Mouse (Mus musculus) MEL (cell line): ENCODE measurements at regions not wholly inside any gene's neighbourhood (a gene's known extent, or its start where the extent isn't known, plus 50 kb on each side); places are given as distances from the start of the nearest gene placed in this dataset.

Source experiments
- DNase-seq: peaks from one replicate; pipeline ENCODE4 v3.0.0; 2011; ENCODE audit warnings: low read depth, low spot score
- H3K27ac ChIP-seq: 2 replicates; pipeline ENCODE4 v1.5.1; 2012; ENCODE audit warnings: low read depth, mild to moderate bottlenecking, control low read depth, low read length, moderate library complexity; ENCODE audit not compliant: control insufficient read depth
- H3K27me3 ChIP-seq, 2 experiments: fragments of 150-350 bp in 1 of 2; sonication (generic) in 1 of 2; 2 replicates each; pipeline ENCODE4 v1.6.1; 2012; ENCODE audit warnings: low read length in 2 of 2, mild to moderate bottlenecking in 2 of 2, improper control_type of control experiment in 1 of 2, moderate library complexity in 1 of 2; ENCODE audit not compliant: insufficient read depth in 2 of 2, control insufficient read depth in 1 of 2
- H3K36me3 ChIP-seq, 2 experiments: 2 replicates each; pipeline ENCODE4 v1.6.1; 2012 to 2014; ENCODE audit warnings: low read length in 2 of 2, improper control_type of control experiment in 1 of 2, inconsistent platforms in 1 of 2, mild to moderate bottlenecking in 1 of 2; ENCODE audit not compliant: insufficient read depth in 2 of 2, control insufficient read depth in 1 of 2
- H3K4me1 ChIP-seq, 2 experiments: fragments of 150-350 bp in 1 of 2; sonication (generic) in 1 of 2; 2 replicates each; pipeline ENCODE4 v1.6.1; 2012; ENCODE audit warnings: low read length in 2 of 2, improper control_type of control experiment in 1 of 2, mild to moderate bottlenecking in 1 of 2; ENCODE audit not compliant: insufficient read depth in 2 of 2, control insufficient read depth in 1 of 2
- H3K4me3 ChIP-seq, 2 experiments: fragments of 150-350 bp in 1 of 2; sonication (generic) in 1 of 2; 2 replicates each; pipeline ENCODE4 v1.5.1; 2012; ENCODE audit warnings: low read depth in 2 of 2, low read length in 2 of 2, mild to moderate bottlenecking in 2 of 2, moderate library complexity in 2 of 2, control low read depth in 1 of 2, improper control_type of control experiment in 1 of 2; ENCODE audit not compliant: control insufficient read depth in 1 of 2, insufficient read depth in 1 of 2
- H3K79me2 ChIP-seq: 2 replicates; pipeline ENCODE4 v1.6.1; 2012; ENCODE audit warnings: mild to moderate bottlenecking, low read length, moderate library complexity; ENCODE audit not compliant: control insufficient read depth, poor library complexity, insufficient read depth
- H3K9ac ChIP-seq: 2 replicates; pipeline ENCODE4 v1.6.1; 2012; ENCODE audit warnings: low read depth, mild to moderate bottlenecking, control low read depth, low read length, moderate library complexity; ENCODE audit not compliant: control insufficient read depth, poor library complexity, severe bottlenecking
- H3K9me3 ChIP-seq: fragments of 150-350 bp; sonication (generic); replicated peaks from 2 replicates; pipeline ENCODE4 v1.6.1; 2012; ENCODE audit warnings: mild to moderate bottlenecking, low read length, improper control_type of control experiment, moderate library complexity; ENCODE audit not compliant: insufficient read depth
- CHD2 ChIP-seq: IDR thresholded peaks from 2 replicates; pipeline ENCODE4 v1.6.1; 2011; ENCODE audit warnings: low read length, improper control_type of control experiment
- CTCF ChIP-seq, 3 experiments: IDR thresholded peaks in 2 of 3; conservative IDR thresholded peaks in 1 of 3; 2 replicates each; pipeline ENCODE4 v1.5.1; 2011 to 2012; ENCODE audit warnings: low read length in 3 of 3, low read depth in 2 of 3, mild to moderate bottlenecking in 2 of 3, improper control_type of control experiment in 1 of 3, inconsistent platforms in 1 of 3, mixed read lengths in 1 of 3, moderate library complexity in 1 of 3; ENCODE audit not compliant: control insufficient read depth in 1 of 3, insufficient read depth in 1 of 3, poor library complexity in 1 of 3, severe bottlenecking in 1 of 3
- E2F4 ChIP-seq: IDR thresholded peaks from 2 replicates; pipeline ENCODE4 v1.6.1; 2011; ENCODE audit warnings: low read depth, low read length, improper control_type of control experiment, borderline replicate concordance
- ELF1 ChIP-seq: IDR thresholded peaks from 2 replicates; pipeline ENCODE4 v1.6.1; 2014; ENCODE audit warnings: low read depth, mild to moderate bottlenecking, inconsistent platforms, low read length, improper control_type of control experiment, moderate library complexity
- EP300 ChIP-seq, 2 experiments: IDR thresholded peaks; 2 replicates each; pipeline ENCODE4 v1.6.1; 2011; ENCODE audit warnings: improper control_type of control experiment in 2 of 2, low read length in 2 of 2, low read depth in 1 of 2, mild to moderate bottlenecking in 1 of 2
- ETS1 ChIP-seq: IDR thresholded peaks from 2 replicates; pipeline ENCODE4 v1.6.1; 2012; ENCODE audit warnings: low read depth, mild to moderate bottlenecking, inconsistent platforms, low read length, improper control_type of control experiment, moderate library complexity
- GABPA ChIP-seq: IDR thresholded peaks from 2 replicates; pipeline ENCODE4 v1.6.1; 2012; ENCODE audit warnings: low read depth, mild to moderate bottlenecking, inconsistent platforms, low read length, improper control_type of control experiment, moderate library complexity
- GATA1 ChIP-seq: IDR thresholded peaks from 2 replicates; pipeline ENCODE4 v1.6.1; 2011; ENCODE audit warnings: low read depth, low read length, improper control_type of control experiment
- HCFC1 ChIP-seq: IDR thresholded peaks from 2 replicates; pipeline ENCODE4 v1.6.1; 2012; ENCODE audit warnings: low read depth, mild to moderate bottlenecking, inconsistent platforms, low read length, improper control_type of control experiment, moderate library complexity
- KAT2A ChIP-seq: conservative IDR thresholded peaks from 2 replicates; pipeline ENCODE4 v1.6.1; 2012; ENCODE audit warnings: low read depth, low read length, improper control_type of control experiment, inconsistent platforms
- MAFK ChIP-seq: IDR thresholded peaks from 2 replicates; pipeline ENCODE4 v1.6.1; 2011; ENCODE audit warnings: low read depth, mild to moderate bottlenecking, low read length, improper control_type of control experiment, borderline replicate concordance
- MAX ChIP-seq: IDR thresholded peaks from 2 replicates; pipeline ENCODE4 v1.6.1; 2011; ENCODE audit warnings: low read length, improper control_type of control experiment
- MAZ ChIP-seq: IDR thresholded peaks from 2 replicates; pipeline ENCODE4 v1.6.1; 2012; ENCODE audit warnings: low read depth, mild to moderate bottlenecking, inconsistent platforms, low read length, improper control_type of control experiment
- MEF2A ChIP-seq: IDR thresholded peaks from 2 replicates; pipeline ENCODE4 v1.6.1; 2014; ENCODE audit warnings: low read depth, mild to moderate bottlenecking, inconsistent platforms, low read length, improper control_type of control experiment; ENCODE audit not compliant: poor library complexity, insufficient replicate concordance, severe bottlenecking; ENCODE audit errors: extremely low read depth
- MXI1 ChIP-seq: IDR thresholded peaks from 2 replicates; pipeline ENCODE4 v1.6.1; 2011; ENCODE audit warnings: mild to moderate bottlenecking, low read depth, low read length, improper control_type of control experiment
- MYB ChIP-seq: IDR thresholded peaks from 2 replicates; pipeline ENCODE4 v1.6.1; 2011; ENCODE audit warnings: mild to moderate bottlenecking, low read depth, low read length, improper control_type of control experiment
- MYC ChIP-seq: IDR thresholded peaks from 2 replicates; pipeline ENCODE4 v1.6.1; 2011; ENCODE audit warnings: low read depth, mild to moderate bottlenecking, low read length, improper control_type of control experiment, moderate library complexity
- NELFE ChIP-seq: IDR thresholded peaks from 2 replicates; pipeline ENCODE4 v1.6.1; 2011; ENCODE audit warnings: low read depth, low read length, improper control_type of control experiment
- NRF1 ChIP-seq: IDR thresholded peaks from 2 replicates; pipeline ENCODE4 v1.6.1; 2014; ENCODE audit warnings: low read depth, mild to moderate bottlenecking, inconsistent platforms, low read length, improper control_type of control experiment, moderate library complexity; ENCODE audit not compliant: poor library complexity, insufficient read depth, severe bottlenecking
- POLR2A ChIP-seq, 2 experiments: IDR thresholded peaks; 2 replicates each; pipeline ENCODE4 v1.6.1; 2011 to 2012; ENCODE audit warnings: low read length in 2 of 2, mild to moderate bottlenecking in 2 of 2, control low read depth in 1 of 2, improper control_type of control experiment in 1 of 2, low read depth in 1 of 2, moderate library complexity in 1 of 2; ENCODE audit not compliant: control insufficient read depth in 1 of 2, insufficient read depth in 1 of 2, poor library complexity in 1 of 2
- POLR2AphosphoS5 ChIP-seq: IDR thresholded peaks from 2 replicates; pipeline ENCODE4 v1.6.1; 2012; ENCODE audit warnings: low read depth, borderline replicate concordance, mild to moderate bottlenecking, inconsistent platforms, low read length, moderate library complexity, mixed read lengths
- RAD21 ChIP-seq: IDR thresholded peaks from 2 replicates; pipeline ENCODE4 v1.6.1; 2011; ENCODE audit warnings: mild to moderate bottlenecking, low read depth, low read length, improper control_type of control experiment
- SIN3A ChIP-seq: IDR thresholded peaks from 2 replicates; pipeline ENCODE4 v1.6.1; 2012; ENCODE audit warnings: low read length, improper control_type of control experiment, inconsistent platforms
- TAL1 ChIP-seq: IDR thresholded peaks from 2 replicates; pipeline ENCODE4 v1.6.1; 2012; ENCODE audit warnings: mild to moderate bottlenecking, inconsistent platforms, low read length, moderate library complexity, mixed read lengths
- TBP ChIP-seq: IDR thresholded peaks from 2 replicates; pipeline ENCODE4 v1.8.0; 2011; ENCODE audit warnings: low read depth, low read length, improper control_type of control experiment
- TCF12 ChIP-seq: IDR thresholded peaks from 2 replicates; pipeline ENCODE4 v1.6.1; 2014; ENCODE audit warnings: low read depth, mild to moderate bottlenecking, inconsistent platforms, low read length, improper control_type of control experiment, moderate library complexity
- USF1 ChIP-seq: IDR thresholded peaks from 2 replicates; pipeline ENCODE4 v1.6.1; 2014; ENCODE audit warnings: low read depth, mild to moderate bottlenecking, inconsistent platforms, low read length, improper control_type of control experiment, moderate library complexity
- ZKSCAN1 ChIP-seq: IDR thresholded peaks from 2 replicates; pipeline ENCODE4 v1.6.1; 2012; ENCODE audit warnings: low read depth, mild to moderate bottlenecking, inconsistent platforms, low read length, improper control_type of control experiment, moderate library complexity
- ZMIZ1 ChIP-seq: IDR thresholded peaks from 2 replicates; pipeline ENCODE4 v1.6.1; 2012; ENCODE audit warnings: low read depth, mild to moderate bottlenecking, inconsistent platforms, low read length, improper control_type of control experiment, moderate library complexity
- ZNF384 ChIP-seq: IDR thresholded peaks from 2 replicates; pipeline ENCODE4 v1.6.1; 2012; ENCODE audit warnings: low read depth, mild to moderate bottlenecking, inconsistent platforms, low read length, improper control_type of control experiment

GRCm38 (mm10) chr5:91814956-91815355 lies 147.9 kb downstream of the Rchy1 start:
- peaks cover 0 to 32% of the 10 kb centered on the region in 2 experiments; a peak in 2 of 4 replicates for H3K36me3 ChIP-seq
- TF ChIP-seq MAZ (0 out of 2 replicates have a peak, but pooled peaks have one; percentile 29), POLR2A (IDR thresholded peaks at IDR 0.05; ENCODE audit: control insufficient read depth in 1 of 2, insufficient read depth in 1 of 2, low read depth in 1 of 2, low read length in 2 of 2, poor library complexity in 1 of 2) (peak in 1 of 2 experiments; percentile 12; a peak in 1 of 4 replicates), ZKSCAN1 (no peak), NELFE (0 out of 2 replicates have a peak, but pooled peaks have one; percentile 5)
- no peak for DNase-seq
- H3K9me3 ChIP-seq = no peaks in the 10 kb centered on the region
- H3K27me3 ChIP-seq = no peaks in the 10 kb centered on the region
- H3K4me1 ChIP-seq = peaks cover 10 to 19% of the 10 kb centered on the region in 2 experiments
- H3K27ac ChIP-seq = peak overlapping the region; percentile 100
- peaks cover 7% of the 10 kb centered on the region for H3K79me2 ChIP-seq
- H3K4me3 ChIP-seq = peak overlapping the region; percentile 48 to 54
- H3K9ac ChIP-seq = peak overlapping the region; percentile 89

- no peaks in the 10 kb centered on the region for H3K27me3 ChIP-seq
- H3K79me2 ChIP-seq = peaks cover 7% of the 10 kb centered on the region
- peak overlapping the region; percentile 100 for H3K27ac ChIP-seq
- no peaks in the 10 kb centered on the region for H3K9me3 ChIP-seq
- peaks cover 10 to 19% of the 10 kb centered on the region in 2 experiments for H3K4me1 ChIP-seq
- peak overlapping the region; percentile 48 to 54 for H3K4me3 ChIP-seq
- DNase-seq = peak; percentile 95
- H3K9ac ChIP-seq = peak overlapping the region; percentile 89
- H3K36me3 ChIP-seq = peaks cover 0 to 32% of the 10 kb centered on the region in 2 experiments; a peak in 2 of 4 replicates
- TF ChIP-seq MYC (peak; percentile 75; the same call in 1 of the 2 replicates), POLR2A (IDR thresholded peaks at IDR 0.05; ENCODE audit: control insufficient read depth in 1 of 2, insufficient read depth in 1 of 2, low read depth in 1 of 2, low read length in 2 of 2, poor library complexity in 1 of 2) (peak in 1 of 2 experiments; percentile 80; a peak in 2 of 4 replicates), NRF1 (no peak), TBP (peak; percentile 92; the same call in 1 of the 2 replicates), E2F4 (no peak), SIN3A (peak; percentile 95), TCF12 (peak; percentile 91), MAZ (no peak; the same call in 1 of the 2 replicates), MAX (no peak), ZNF384 (peak; percentile 56; the same call in 1 of the 2 replicates), TAL1 (peak; percentile 55), MYB (peak; percentile 95), MXI1 (peak; percentile 63), MAFK (peak; percentile 43; the same call in 1 of the 2 replicates), GATA1 (peak; percentile 93), ELF1 (0 out of 2 replicates have a peak, but pooled peaks have one; percentile 13), CHD2 (peak; percentile 64; the same call in 1 of the 2 replicates), ZMIZ1 (peak; percentile 43; the same call in 1 of the 2 replicates), USF1 (no peak), EP300 (IDR thresholded peaks at IDR 0.05; ENCODE audit: low read depth in 1 of 2, low read length in 2 of 2) (peak; percentile 92 to 99), GABPA (no peak), KAT2A (no peak; the same call in 1 of the 2 replicates), POLR2AphosphoS5 (no peak), HCFC1 (no peak), RAD21 (no peak), ZKSCAN1 (no peak), ETS1 (peak; percentile 94), CTCF (IDR thresholded peaks at IDR 0.05 in 2 of 3, conservative IDR thresholded peaks at IDR 0.05 in 1 of 3; ENCODE audit: control insufficient read depth in 1 of 3, insufficient read depth in 1 of 3, low read depth in 2 of 3, low read length in 3 of 3, poor library complexity in 1 of 3, severe bottlenecking in 1 of 3) (no peak), MEF2A (no peak)
Observed at GRCm38 (mm10) chr5:91814417-91814762, 148.5 kb downstream of the Rchy1 start.
